Mouse (Mus musculus): Measurements from ENCODE around the gene Pdia4.
"Not testable (repeated sequence)": the region's sequence is repeated elsewhere in the genome, so short reads cannot be mapped to it uniquely, and the experiment has no call there.

The Pdia4 gene

GRCm38 (mm10) chr6:47813257-47813878 is at the start of gene Pdia4:
TSS of gene Pdia4 (minus strand) at chr6:47813430.
- peak; percentile 99 for DNase-seq

DNA sequence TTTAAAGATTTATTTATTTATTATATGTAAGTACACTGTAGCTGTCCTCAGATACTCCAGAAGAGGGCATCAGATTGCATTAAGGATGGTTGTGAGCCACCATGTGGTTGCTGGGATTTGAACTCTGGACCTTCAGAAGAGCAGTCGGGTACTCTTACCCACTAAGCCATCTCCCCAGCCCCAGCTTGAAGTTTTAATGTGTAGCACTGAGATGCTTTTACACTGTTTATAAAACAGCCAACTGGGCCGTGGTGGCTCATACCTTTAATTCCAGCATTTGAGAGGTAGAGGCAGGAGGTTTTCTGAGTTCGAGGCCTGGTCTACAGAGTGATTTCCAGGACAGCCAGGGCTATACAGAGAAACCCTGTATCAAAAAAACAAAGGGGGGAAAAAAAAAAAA is 44.5 kb upstream of the Pdia4 start:
- not testable (repeated sequence) for DNase-seq

DNA sequence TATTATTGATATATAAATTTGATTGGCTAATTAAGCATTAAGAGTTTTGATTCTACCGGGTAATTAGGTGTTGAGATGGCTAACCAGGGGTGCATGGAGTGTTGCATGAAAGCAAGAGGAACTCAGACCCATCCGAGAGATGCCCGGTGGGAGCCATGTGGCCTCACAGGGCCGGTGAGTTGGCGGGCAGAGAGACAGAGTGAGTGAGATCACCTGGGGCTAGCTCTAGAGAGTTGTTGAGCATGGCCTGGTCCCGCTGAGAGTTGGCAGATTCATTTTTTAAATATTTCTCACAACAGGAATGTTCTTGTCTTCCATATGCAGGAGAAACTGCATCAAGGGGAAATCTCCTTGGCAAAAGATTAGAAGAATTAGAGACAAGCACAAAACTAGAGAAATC is 44.0 kb upstream of the Pdia4 start:
- DNase-seq: no peak

DNA sequence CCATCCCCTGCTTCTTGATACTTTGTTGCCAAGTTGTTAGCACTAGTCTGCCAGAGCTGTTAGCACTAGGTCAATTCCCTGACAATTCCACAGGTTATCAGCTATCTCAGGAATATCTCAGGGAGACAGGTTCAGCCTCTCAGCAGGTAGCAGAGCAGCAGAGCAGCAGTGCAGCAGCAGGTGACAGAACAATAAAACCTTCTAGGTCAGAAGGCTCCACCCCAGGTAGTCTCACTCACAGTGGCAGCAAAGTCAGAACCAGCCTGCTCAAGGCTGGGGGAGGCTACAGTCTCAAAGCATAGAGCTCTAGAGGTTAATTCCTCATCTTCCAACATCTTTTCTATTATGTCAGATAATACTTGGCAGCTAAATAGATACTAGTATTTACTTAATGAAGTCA is 32.5 kb upstream of the Pdia4 start:
- no peak for DNase-seq

- DNase-seq: no peak
These were observed 29.1 kb upstream of the Pdia4 start for GRCm38 (mm10) chr6:47842337-47842736.

DNA sequence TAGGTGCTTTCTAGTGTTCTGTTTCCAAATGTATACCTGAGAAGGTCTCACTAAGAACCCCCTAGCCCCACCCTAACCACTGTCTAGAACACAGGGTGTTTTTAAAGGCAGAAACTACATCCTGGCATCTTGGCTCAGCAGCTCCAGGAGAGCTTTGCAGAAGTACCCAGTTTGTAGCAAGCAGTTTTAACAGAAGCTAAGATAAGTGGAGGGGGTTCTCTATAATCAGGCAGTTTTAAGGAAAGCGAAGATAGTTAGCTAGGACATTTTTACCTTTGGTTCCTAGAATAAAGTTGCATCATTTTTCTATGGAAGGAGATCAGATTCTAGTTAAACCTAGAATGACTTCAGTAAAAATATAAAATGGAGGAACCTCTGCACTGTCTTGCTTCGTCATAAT is 28.6 kb upstream of the Pdia4 start:
- no peak for DNase-seq

- no peak for DNase-seq
These were observed 27.8 kb upstream of the Pdia4 start for GRCm38 (mm10) chr6:47841077-47841476.

- no peak for DNase-seq
These were observed 24.4 kb upstream of the Pdia4 start for GRCm38 (mm10) chr6:47837630-47838029.

GRCm38 (mm10) chr6:47835984-47836521 is 22.8 kb upstream of the Pdia4 start:
- peak; percentile 73 for DNase-seq

DNA sequence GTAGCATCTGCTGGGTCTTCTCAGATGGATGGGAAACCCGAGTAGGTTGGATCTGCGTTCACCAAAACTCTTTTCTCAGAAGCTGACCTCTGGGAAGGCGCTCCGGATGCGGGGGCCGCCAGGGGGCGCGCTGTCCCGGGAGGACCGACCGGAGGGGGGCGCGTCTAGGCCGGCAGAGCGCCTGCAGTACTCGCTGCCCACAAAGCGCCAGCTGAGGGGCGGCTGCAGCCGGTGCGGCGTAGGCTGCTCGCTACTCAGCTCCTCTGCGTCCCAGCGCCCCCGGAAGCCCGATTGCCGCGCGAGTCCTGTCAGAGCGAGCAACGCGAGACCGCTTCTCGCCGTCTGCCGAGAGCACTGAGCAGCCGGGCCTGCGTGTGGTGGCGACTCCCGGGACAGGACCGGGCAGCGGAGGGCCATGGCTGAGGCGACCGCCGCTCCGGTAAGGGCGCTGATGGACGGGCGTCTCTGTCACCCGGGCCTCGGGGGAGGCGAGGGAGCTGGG is 22.3 kb upstream of the Pdia4 start, which contains the start of gene Zfp398:
Gene Zfp398, plus strand, starts transcription at position 180 of the 502 bp plus-strand sequence.
- DNase-seq: peak; percentile 96

GRCm38 (mm10) chr6:47832220-47832619 is 19.0 kb upstream of the Pdia4 start:
- no peak for DNase-seq

DNA sequence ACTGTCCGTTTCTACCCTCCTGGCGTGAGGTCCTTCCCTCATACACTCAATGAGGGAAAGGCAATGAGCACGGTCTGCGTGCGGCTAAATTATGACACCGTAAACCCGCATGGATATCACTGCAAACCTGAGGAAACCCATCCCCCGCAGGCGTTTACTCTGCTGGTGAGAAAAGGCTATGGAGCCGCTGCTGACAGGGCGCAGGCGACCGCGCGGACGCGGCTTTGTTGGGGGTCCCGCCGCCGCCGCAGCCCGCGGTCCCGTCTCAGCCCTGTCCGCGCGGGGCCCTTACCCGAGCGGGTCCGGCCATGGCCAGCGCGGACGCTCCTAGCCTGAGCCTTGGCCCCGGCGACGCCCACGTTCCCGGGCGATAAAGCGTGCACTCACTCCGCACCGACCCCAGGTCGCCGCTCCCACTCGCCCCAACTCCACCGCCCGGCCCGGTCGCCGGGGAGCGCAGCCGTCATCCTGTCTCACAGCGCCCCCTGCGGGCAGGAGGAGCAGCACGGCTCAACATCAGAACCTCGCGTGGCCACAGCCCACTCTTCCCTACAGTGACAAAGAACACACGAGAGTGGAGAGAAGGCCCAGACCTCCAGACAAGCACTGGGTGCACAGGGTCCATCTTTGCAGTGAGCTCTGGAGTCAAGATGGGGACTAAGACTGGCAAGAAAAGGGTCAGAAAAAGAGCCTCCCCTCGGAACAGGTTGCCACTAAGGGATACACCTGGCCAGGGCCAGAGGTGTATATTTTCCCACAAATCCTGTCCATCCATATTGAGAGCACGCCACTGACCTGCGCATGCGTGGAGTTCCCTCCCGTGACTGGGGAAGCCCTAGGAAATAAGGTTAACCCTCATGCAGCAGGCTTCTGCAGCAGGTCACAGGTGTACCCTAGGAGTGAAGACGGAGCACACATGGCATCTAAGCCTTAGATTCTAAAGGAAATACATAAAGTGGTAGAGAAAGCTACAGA is 17.2 kb upstream of the Pdia4 start, which contains the start of gene Zfp786:
Gene Zfp786, minus strand, starts transcription at position 764 of the 975 bp plus-strand sequence.
- peak; percentile 91 for DNase-seq

DNA sequence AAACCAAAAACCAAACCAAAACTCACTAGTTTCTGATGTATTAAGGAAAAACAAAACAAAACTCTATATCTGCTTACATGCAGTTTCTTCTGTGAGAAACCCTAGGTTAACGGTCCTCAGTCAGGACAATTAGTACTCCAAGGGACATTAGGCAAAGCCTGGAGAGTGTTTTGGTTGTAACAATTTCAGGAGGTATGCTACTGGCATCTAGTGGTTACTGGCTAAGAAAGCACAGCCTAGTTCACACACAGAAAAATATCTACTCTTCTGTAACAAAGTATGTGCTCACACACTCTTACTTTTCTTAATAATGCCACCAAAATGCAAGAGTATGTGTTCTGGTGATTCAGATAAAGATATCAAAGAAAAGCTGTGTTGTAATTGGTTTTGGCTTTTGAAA is 15.7 kb upstream of the Pdia4 start:
- no peak for DNase-seq

DNA sequence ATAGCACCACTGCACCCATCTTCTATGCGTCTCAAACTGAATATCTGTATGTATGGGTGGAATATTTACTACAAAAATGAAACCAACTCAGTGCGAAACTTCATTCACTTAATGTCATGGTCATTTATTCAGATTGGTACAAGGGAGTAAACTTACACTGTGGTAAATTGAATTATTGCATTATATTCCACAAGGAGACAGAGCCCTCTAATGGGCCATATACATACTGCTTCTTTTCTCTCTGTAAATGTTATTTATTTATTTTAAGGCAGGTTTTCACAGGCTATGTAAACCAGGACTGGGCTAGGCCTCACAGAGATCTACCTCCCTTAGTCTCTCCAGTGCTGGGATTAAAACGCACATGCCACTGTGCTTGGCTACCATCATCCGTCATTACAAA is 14.2 kb upstream of the Pdia4 start:
- DNase-seq: no peak

GRCm38 (mm10) chr6:47824241-47824640 is 11.0 kb upstream of the Pdia4 start:
- DNase-seq: no peak

GRCm38 (mm10) chr6:47821776-47822175 is 8.5 kb upstream of the Pdia4 start:
- no peak for DNase-seq

DNA sequence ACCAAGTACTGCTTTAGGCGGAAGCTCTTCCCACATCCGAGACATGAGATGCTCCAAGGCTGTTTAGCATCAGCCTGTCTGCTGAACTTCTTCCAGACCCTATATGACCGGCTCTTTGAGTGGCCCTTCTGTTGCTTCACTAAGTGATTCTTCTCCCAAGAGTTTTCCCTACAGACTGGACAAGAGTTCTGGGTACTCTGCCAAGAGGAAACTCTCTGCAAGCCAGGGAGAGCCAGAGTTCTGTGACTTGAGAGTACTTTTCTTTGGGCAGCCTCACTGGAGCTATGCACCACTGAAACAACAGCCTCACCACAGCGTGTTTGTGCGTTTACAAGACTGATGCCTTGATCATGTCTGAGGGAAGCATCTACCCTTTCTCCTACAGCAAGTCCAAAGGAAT is 8.0 kb upstream of the Pdia4 start:
- no peak for DNase-seq

GRCm38 (mm10) chr6:47819626-47820325 is 6.5 kb upstream of the Pdia4 start:
- no peak for DNase-seq

- no peak for DNase-seq
These were observed 5.5 kb upstream of the Pdia4 start for GRCm38 (mm10) chr6:47818721-47819120.

DNA sequence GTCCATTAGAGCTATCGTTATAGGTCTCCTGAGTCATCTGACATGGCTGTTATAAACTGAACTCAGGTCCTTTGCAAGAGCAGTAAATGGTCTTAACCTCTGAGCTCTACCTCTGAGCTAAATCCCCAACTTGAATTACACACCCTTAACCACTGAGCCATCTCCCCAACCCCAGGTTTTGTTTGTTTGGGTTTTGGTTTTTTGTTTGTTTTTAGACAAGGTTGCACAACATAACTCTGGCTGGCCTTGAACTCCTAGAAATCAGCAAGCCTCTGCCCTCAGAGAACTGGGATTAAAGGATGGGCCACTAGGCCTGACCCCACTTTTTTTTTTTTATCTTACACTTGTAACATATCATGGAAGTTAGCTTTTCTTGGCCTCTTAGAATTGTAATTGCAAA is 2.9 kb upstream of the Pdia4 start:
- DNase-seq: no peak

- no peak for DNase-seq
These were observed 837 bp downstream of the Pdia4 start for GRCm38 (mm10) chr6:47812271-47812915.

DNA sequence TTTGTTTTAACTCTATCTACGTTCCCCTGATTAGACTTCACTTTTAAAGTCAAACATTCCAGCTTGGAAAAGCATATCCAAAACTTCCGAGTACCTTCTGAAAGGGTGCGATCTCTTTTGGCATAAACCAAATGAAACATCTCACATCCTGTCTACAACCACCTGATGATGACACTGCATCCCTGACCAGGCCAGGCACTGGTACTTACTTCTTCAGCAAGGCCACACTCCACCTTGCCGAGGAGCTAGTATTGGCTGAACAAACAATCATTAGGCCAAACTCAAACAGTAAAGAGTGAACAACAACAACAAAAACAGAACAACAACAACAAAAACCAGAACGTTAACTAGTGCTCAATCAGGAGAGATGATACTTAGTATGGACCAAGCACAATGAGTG is 1.9 kb downstream of the Pdia4 start:
- no peak for DNase-seq
